Mouse (Mus musculus): ENCODE data around the gene Setd6. TPM values are rescaled to one million over a fixed set of nuclear protein-coding genes. Genes with fewer than 3 reads are reported as not detected.

Setd6 gene
- polyA plus RNA-seq, 1 experiment from 2014 or later: 23.6 TPM

DNA sequence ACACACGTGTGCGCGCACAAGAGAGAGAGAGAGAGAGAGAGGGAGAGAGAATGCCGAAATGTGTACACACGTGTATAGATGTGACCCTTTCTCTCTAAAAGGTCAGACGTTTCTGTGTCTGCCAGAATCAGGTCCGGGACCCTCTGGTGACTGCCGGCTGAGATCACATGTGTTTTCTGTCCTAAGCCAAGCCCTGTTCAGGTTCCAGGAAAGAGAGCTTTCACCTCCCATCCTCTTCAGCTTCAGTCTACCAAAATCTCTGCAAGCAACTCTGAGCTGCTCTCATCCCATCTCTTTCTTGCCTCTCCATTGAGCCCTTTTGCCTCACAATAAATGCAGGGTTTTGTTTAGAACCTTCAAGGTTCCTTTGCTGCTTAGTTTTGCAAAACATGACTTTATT is 19.0 kb upstream of the Setd6 start:
- 0 out of 2 replicates have a peak overlapping the region, but pooled peaks have one; percentile 37 for H3K27ac ChIP-seq
- no peak overlapping the region for H3K4me3 ChIP-seq (replicated peaks)
- peak overlapping the region; percentile 42 for H3K9ac ChIP-seq (replicated peaks)
- H3K9me3 ChIP-seq: no peaks in the 10 kb centered on the region
- ATAC-seq: no peak
- peak overlapping the region; percentile 38 for H3K4me2 ChIP-seq (replicated peaks)
- peaks cover 47% of the 10 kb centered on the region for H3K27me3 ChIP-seq
- H3K36me3 ChIP-seq: no peaks in the 10 kb centered on the region
- WGBS: 71% methylated on average over 7 of the region's 8 CpGs
- H3K4me1 ChIP-seq (replicated peaks): peaks cover 42% of the 10 kb centered on the region

- H3K27ac ChIP-seq: 0 out of 2 replicates have a peak overlapping the region, but pooled peaks have one; percentile 37
- peak overlapping the region; percentile 38 for H3K4me2 ChIP-seq (replicated peaks)
- H3K9me3 ChIP-seq: no peaks in the 10 kb centered on the region
- H3K4me1 ChIP-seq (replicated peaks): peaks cover 47% of the 10 kb centered on the region
- ATAC-seq: peak; percentile 55
- H3K27me3 ChIP-seq: peaks cover 47% of the 10 kb centered on the region
- H3K36me3 ChIP-seq: no peaks in the 10 kb centered on the region
- 2% methylated on average over 11 of the region's 11 CpGs for WGBS
- peak overlapping the region; percentile 42 for H3K9ac ChIP-seq (replicated peaks)
- H3K4me3 ChIP-seq (replicated peaks): no peak overlapping the region
Measured at GRCm38 (mm10) chr8:95697128-95697527, 18.6 kb upstream of the Setd6 start.

DNA sequence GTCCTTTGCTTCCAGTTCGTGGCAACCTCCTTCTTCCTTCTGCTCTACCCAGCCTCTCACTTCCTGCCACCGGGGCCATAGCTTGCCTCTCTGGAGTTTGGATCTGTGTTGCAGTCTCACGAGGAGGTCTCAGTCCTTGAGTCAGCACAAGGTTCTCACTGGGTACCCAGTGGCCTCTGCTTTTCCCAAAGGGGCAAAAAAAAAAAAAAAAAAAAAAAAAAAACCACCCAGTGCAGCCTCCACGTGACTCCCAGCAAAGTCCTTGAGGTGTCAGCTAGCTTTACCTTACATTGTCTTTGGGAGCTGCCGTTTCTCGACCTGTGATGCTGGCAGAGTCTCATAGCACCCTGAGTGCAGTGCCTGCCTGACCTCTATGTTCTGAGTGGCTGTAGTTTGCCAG is 17.5 kb upstream of the Setd6 start:
- 58% methylated on average over 6 of the region's 6 CpGs for WGBS
- Histone ChIP-seq H3K9ac (replicated peaks) (no peak overlapping the region), H3K27me3 (peaks cover 45% of the 10 kb centered on the region), H3K36me3 (no peaks in the 10 kb centered on the region), H3K9me3 (no peaks in the 10 kb centered on the region), H3K4me1 (replicated peaks) (peaks cover 51% of the 10 kb centered on the region), H3K4me3 (replicated peaks) (no peak overlapping the region), H3K4me2 (replicated peaks) (no peak overlapping the region), H3K27ac (no peak overlapping the region)
- ATAC-seq: no peak

- Histone ChIP-seq H3K27me3 (peaks cover 31% of the 10 kb centered on the region), H3K4me3 (replicated peaks) (no peak overlapping the region), H3K27ac (peak overlapping the region; percentile 82), H3K9me3 (no peaks in the 10 kb centered on the region), H3K4me1 (replicated peaks) (peaks cover 60% of the 10 kb centered on the region), H3K9ac (replicated peaks) (no peak overlapping the region), H3K36me3 (no peaks in the 10 kb centered on the region), H3K4me2 (replicated peaks) (peak overlapping the region; percentile 25; the same call in 1 of the 2 replicates)
- no peak for ATAC-seq
- 30% methylated on average over 9 of the region's 9 CpGs for WGBS
Measured at GRCm38 (mm10) chr8:95700282-95700681, 15.4 kb upstream of the Setd6 start.

DNA sequence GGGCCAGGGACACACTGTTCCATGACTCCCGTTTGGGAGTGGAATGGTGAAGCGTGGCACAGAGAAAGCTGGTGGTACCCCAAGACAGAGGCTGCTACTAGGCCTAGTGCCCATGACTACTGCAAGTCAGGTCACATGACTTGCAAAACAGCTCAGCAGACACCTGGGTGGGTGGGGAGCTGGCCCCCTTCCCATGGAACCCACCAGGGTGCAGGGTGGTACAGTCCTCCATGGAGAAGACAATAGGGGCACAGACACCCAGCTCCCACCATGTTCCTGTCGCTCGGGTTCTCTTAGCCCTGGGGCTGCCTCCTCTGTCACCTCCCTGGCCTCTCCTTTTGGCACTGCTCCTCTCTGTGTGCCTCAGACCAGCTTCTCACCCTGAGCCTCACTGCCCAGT is 13.9 kb upstream of the Setd6 start:
- no peak overlapping the region for H3K4me3 ChIP-seq (replicated peaks)
- WGBS: 77% methylated on average over 4 of the region's 4 CpGs
- H3K27ac ChIP-seq: no peak overlapping the region
- H3K4me2 ChIP-seq (replicated peaks): peak overlapping the region; percentile 96; the same call in 1 of the 2 replicates
- no peaks in the 10 kb centered on the region for H3K9me3 ChIP-seq
- H3K4me1 ChIP-seq (replicated peaks): peaks cover 61% of the 10 kb centered on the region
- no peak; the same call in 1 of the 2 replicates for ATAC-seq
- H3K36me3 ChIP-seq: peaks cover 8% of the 10 kb centered on the region
- H3K27me3 ChIP-seq: peaks cover 20% of the 10 kb centered on the region
- 0 out of 2 replicates have a peak overlapping the region, but pooled peaks have one; percentile 14 for H3K9ac ChIP-seq (replicated peaks)

DNA sequence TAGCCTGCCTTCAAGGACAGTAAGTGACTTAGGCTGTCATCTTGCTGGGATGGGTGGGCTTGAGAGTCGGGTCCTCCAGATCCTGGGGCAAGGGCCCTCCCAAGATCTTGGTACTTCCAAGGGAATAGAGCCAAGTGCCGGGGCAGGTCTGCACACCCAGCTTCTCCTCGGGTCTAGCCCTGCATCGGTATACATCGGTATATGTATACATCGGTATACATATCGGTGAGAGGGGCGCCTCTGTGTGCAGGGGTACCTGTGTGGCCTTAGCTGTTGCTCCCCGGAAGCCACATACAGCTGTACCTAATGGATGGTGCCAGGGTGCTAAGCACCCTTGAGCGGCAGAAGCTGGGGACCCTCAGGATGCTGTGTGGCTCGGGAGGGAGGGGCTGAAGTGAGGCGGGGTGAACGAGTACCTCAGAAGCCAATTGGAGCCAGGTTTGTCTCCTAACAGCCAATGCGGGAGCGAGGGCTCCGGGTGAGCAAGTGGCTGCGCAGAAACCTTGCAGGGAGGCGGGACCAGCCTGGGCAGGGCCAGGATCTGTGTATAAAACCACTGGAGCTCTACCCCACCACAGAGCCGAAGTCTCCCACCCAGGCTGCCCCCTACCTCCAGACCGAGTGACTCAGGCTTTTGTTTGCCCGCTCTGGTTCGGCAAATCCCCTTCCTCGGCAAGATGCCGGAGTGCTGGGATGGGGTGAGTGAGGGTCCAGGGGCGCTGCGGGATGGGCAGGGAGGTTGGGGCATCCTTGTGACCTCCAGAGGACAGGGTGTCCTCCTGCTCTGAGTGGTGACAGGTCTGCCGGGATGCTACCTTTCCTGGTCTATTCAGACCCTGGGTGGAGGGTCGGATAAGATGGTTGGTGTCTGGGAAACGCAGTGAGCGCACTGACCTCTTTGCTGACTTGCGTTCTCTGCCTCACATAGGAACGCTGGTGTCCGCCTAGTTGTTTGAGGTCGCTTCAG is 12.9 kb upstream of the Setd6 start:
- peaks cover 55% of the 10 kb centered on the region for H3K4me1 ChIP-seq (replicated peaks)
- H3K27ac ChIP-seq: peak overlapping the region; percentile 83
- H3K9me3 ChIP-seq: no peaks in the 10 kb centered on the region
- H3K4me3 ChIP-seq (replicated peaks): peak overlapping the region; percentile 84
- peak overlapping the region; percentile 96 for H3K4me2 ChIP-seq (replicated peaks)
- peak overlapping the region; percentile 88 for H3K9ac ChIP-seq (replicated peaks)
- peaks cover 15% of the 10 kb centered on the region; the same call in 1 of the 2 replicates for H3K27me3 ChIP-seq
- 2% methylated on average over 34 of the region's 34 CpGs for WGBS
- ATAC-seq: peak; percentile 95
- H3K36me3 ChIP-seq: peaks cover 18% of the 10 kb centered on the region

- H3K4me2 ChIP-seq (replicated peaks): peak overlapping the region; percentile 96
- WGBS: 3% methylated on average over 15 of the region's 15 CpGs
- H3K4me1 ChIP-seq (replicated peaks): peaks cover 55% of the 10 kb centered on the region
- peaks cover 6% of the 10 kb centered on the region; the same call in 1 of the 2 replicates for H3K27me3 ChIP-seq
- peak overlapping the region; percentile 83 for H3K27ac ChIP-seq
- H3K4me3 ChIP-seq (replicated peaks): peak overlapping the region; percentile 84
- peaks cover 26% of the 10 kb centered on the region for H3K36me3 ChIP-seq
- peak overlapping the region; percentile 88 for H3K9ac ChIP-seq (replicated peaks)
- H3K9me3 ChIP-seq: no peaks in the 10 kb centered on the region
- peak; percentile 17 for ATAC-seq
Measured at GRCm38 (mm10) chr8:95703461-95704260, 12.0 kb upstream of the Setd6 start.

DNA sequence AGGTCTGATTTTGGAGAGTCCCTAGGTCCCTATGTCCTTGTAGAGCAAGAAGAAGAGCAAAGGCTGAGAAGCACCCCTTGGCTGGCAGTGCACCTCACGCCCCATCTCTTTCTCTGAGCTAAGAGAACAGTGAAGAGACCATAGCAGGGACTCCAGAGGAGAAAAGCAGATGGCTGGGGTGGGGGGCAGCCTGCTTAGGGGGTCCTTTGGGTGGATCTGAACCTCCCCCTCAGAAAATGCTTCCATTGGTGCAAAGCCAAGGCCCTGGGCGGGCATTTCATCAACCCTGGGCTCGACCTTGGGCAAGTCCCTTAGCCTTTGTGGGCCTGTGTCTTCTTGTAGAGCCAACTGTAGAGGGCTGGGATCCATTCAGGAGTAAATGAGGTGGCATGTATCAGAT is 11.1 kb upstream of the Setd6 start:
- Histone ChIP-seq H3K36me3 (peaks cover 35% of the 10 kb centered on the region), H3K9me3 (no peaks in the 10 kb centered on the region), H3K4me1 (replicated peaks) (peaks cover 54% of the 10 kb centered on the region), H3K27ac (no peak overlapping the region), H3K9ac (replicated peaks) (peak overlapping the region; percentile 88), H3K4me2 (replicated peaks) (peak overlapping the region; percentile 96), H3K4me3 (replicated peaks) (peak overlapping the region; percentile 84), H3K27me3 (peaks cover 3% of the 10 kb centered on the region; the same call in 1 of the 2 replicates)
- ATAC-seq: no peak
- 94% methylated on average over 3 of the region's 3 CpGs for WGBS

DNA sequence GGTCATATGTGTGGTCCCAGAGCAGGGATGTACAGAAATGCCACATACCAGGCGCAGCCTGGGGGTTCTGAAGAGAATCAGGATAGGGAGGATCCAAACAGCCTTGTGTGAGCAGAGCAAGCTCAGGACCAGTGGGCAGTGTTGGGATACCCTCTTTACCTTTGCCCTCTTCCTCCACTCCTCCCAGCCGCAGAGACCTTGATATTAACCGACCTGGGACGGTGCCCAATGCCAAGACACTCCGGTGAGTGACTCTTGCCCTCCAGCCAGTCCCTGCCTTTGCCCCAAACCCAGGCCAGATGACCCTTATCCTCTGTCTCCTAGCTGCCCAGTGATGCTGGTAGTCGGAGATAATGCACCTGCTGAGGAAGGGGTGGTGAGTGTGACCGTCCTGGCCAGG is 6.1 kb upstream of the Setd6 start:
- Histone ChIP-seq H3K27ac (no peak overlapping the region), H3K9me3 (no peaks in the 10 kb centered on the region), H3K4me2 (replicated peaks) (no peak overlapping the region), H3K4me1 (replicated peaks) (peaks cover 12% of the 10 kb centered on the region), H3K36me3 (peaks cover 72% of the 10 kb centered on the region), H3K9ac (replicated peaks) (no peak overlapping the region), H3K27me3 (no peaks in the 10 kb centered on the region), H3K4me3 (replicated peaks) (no peak overlapping the region)
- no peak for ATAC-seq
- 88% methylated on average over 7 of the region's 7 CpGs for WGBS

DNA sequence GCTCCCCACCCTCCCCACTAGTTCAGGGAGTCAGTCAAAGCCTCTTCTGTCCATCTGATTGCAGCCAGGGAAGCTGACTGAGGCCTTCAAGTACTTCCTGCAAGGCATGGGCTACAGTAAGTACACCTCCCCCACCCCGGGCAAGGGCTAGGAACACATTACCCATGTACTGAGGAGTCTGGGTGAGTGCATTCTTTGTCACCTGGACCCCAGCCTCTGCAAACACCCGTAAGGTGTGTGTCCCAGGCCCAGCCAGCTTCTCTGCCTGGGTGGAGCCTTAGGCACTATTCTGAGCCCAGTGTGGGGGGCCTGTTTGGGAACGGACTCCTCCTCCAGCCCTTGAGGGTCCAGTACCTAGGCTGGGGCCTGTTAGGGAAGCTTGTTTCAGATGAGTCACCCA is 4.7 kb upstream of the Setd6 start:
- Histone ChIP-seq H3K27me3 (no peaks in the 10 kb centered on the region), H3K9ac (replicated peaks) (no peak overlapping the region), H3K4me3 (replicated peaks) (no peak overlapping the region), H3K4me1 (replicated peaks) (peaks cover 8% of the 10 kb centered on the region), H3K27ac (no peak overlapping the region), H3K9me3 (no peaks in the 10 kb centered on the region), H3K36me3 (peaks cover 72% of the 10 kb centered on the region), H3K4me2 (replicated peaks) (no peak overlapping the region)
- ATAC-seq: no peak
- WGBS: 82% methylated on average over 3 of the region's 3 CpGs

DNA sequence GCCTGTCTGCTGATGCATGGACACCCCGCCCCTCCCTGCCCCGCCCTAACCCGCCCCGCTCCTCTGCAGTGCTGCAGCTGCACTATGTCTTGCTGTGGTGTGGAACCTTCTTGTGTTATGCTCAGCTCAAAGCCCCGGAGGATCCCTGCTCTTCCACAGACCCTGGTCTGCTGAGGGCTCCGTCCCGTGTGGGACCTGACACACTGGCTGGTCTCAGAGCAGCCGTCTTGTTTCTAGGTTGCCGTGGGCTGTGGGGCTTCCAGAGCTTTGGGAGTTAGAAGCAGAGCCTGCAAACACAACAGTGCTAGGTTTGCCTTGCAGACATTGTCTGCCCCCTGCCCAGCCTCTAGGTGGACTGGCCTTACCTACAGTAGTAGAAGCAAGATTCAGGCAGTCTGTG is 3.3 kb upstream of the Setd6 start:
- Histone ChIP-seq H3K9me3 (no peaks in the 10 kb centered on the region), H3K27me3 (no peaks in the 10 kb centered on the region), H3K4me1 (replicated peaks) (peaks cover 21% of the 10 kb centered on the region), H3K9ac (replicated peaks) (no peak overlapping the region), H3K36me3 (peaks cover 61% of the 10 kb centered on the region), H3K27ac (no peak overlapping the region), H3K4me3 (replicated peaks) (no peak overlapping the region), H3K4me2 (replicated peaks) (no peak overlapping the region)
- ATAC-seq: no peak
- whole genome bisulfite sequencing: 86% methylated on average over 9 of the region's 9 CpGs
